In the genomic region with DNA sequence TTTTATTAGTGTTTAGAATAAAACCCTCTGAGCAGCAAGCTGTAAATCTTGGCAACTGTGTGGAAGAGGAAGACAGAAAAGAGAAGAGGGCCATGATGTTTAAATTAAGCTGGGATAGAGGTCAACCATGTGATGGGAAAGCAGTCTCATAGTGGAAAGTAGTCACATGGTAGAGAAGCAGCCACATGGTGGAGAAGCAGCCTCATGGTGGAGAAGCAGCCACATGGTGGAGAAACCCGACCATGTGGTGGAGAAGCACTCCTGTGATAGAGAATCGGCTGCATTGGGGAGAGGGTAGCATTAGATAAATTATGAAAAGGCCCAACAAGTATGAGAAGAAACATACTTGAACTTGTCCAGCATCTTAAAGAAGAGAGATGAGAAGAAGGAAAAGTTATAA, we compare ENCODE assay signal across 12 mouse cellular contexts.
"Had no signal": no experiment of that assay in that cellular context is flagged by ENCODE, and none has a peak within 500 bp of the region (broad histone marks: within the 10 kb centered on the region; RNA-seq: fewer than 3 reads in every experiment).

No protein-coding gene starts in this region.

- H3K4me3 ChIP-seq: intestine, embryonic 15.5 days; kidney, embryonic 15.5 days; limb, embryonic 12.5 days; neural tube, embryonic 12.5 days had no signal

- DNase-seq: kidney, adult 2 months; kidney, postnatal 25 days; layer of hippocampus, adult 9-11 months; layer of hippocampus, postnatal 36 days; lung, adult 18-20 months; midbrain, embryonic 14.5 days; thymus, adult 18-20 months; thymus, postnatal 14 days had no signal

- H3K36me3 ChIP-seq: intestine, embryonic 15.5 days; kidney, embryonic 15.5 days; limb, embryonic 12.5 days; neural tube, embryonic 12.5 days had no signal

- H3K9me3 ChIP-seq: intestine, embryonic 15.5 days; kidney, embryonic 15.5 days; limb, embryonic 12.5 days; neural tube, embryonic 12.5 days had no signal

- H3K4me2 ChIP-seq: intestine, embryonic 15.5 days; kidney, embryonic 15.5 days; limb, embryonic 12.5 days; neural tube, embryonic 12.5 days had no signal

- H3K27me3 ChIP-seq: intestine, embryonic 15.5 days; kidney, embryonic 15.5 days; neural tube, embryonic 12.5 days had no signal

- ATAC-seq: intestine, embryonic 15.5 days had no signal

- H3K9ac ChIP-seq: intestine, embryonic 15.5 days; kidney, embryonic 15.5 days; limb, embryonic 12.5 days; neural tube, embryonic 12.5 days had no signal

- H3K27ac ChIP-seq: intestine, embryonic 15.5 days; kidney, embryonic 15.5 days; limb, embryonic 12.5 days; neural tube, embryonic 12.5 days had no signal

- H3K4me1 ChIP-seq: intestine, embryonic 15.5 days; kidney, embryonic 15.5 days; neural tube, embryonic 12.5 days had no signal
